In genomic region chr15:82900331-82900730, GRCm38 (mm10) we compare ENCODE assay signal across 8 mouse cellular contexts.
DNase-seq lines count a peak whose midpoint lies in the region; ATAC-seq and TF ChIP-seq lines count a peak whose summit lies in the region.

No protein-coding gene starts in this region.

- H3K27ac ChIP-seq in kidney, adult 2 months (ENCODE audit: insufficient read depth, low read depth, low read length) = no peak overlapping the region
- no peak overlapping the region for H3K27ac ChIP-seq in brown adipose tissue, adult 24 weeks (replicated peaks; ENCODE audit: low read depth, low read length)
- no peak overlapping the region for H3K27ac ChIP-seq in hindbrain, embryonic 16.5 days (ENCODE audit: low read depth, low read length)
- 0 out of 2 replicates have a peak overlapping the region, but pooled peaks have one; percentile 49 for H3K27ac ChIP-seq in midbrain, embryonic 15.5 days

- DNase-seq in kidney, adult 2 months = no peak
- DNase-seq in kidney, postnatal 14 days = no peak
- no peak for DNase-seq in adrenal gland, postnatal 25 days
- no peak for DNase-seq in left cerebral cortex, postnatal 36 days (ENCODE audit: low spot score in 2 of 2)
- DNase-seq in ovary, postnatal 10 days (ENCODE audit: low spot score) = no peak

- TF ChIP-seq CTCF in kidney, adult 2 months (conservative IDR thresholded peaks at IDR 0.05; ENCODE audit: insufficient read depth, insufficient read length, low read depth, low read length) = no peak

- peak overlapping the region; percentile 97 for H3K4me2 ChIP-seq in hindbrain, embryonic 16.5 days (ENCODE audit: low read length)
- peak overlapping the region; percentile 88 for H3K4me2 ChIP-seq in midbrain, embryonic 15.5 days

- H3K36me3 ChIP-seq in kidney, adult 2 months (ENCODE audit: control insufficient read depth, insufficient read depth, low read length) = no peaks in the 10 kb centered on the region
- H3K36me3 ChIP-seq in hindbrain, embryonic 16.5 days (ENCODE audit: control insufficient read depth, insufficient read depth, low read length) = no peaks in the 10 kb centered on the region
- no peaks in the 10 kb centered on the region for H3K36me3 ChIP-seq in midbrain, embryonic 15.5 days (replicated peaks)

- H3K4me3 ChIP-seq in kidney, adult 2 months (ENCODE audit: insufficient read depth, low read depth, low read length) = peak overlapping the region; percentile 51; the same call in 1 of the 2 replicates
- H3K4me3 ChIP-seq in brown adipose tissue, adult 24 weeks (ENCODE audit: insufficient read depth, low read depth, low read length) = peak overlapping the region; percentile 70
- peak overlapping the region; percentile 100; the same call in 1 of the 2 replicates for H3K4me3 ChIP-seq in hindbrain, embryonic 16.5 days (ENCODE audit: low read length)
- H3K4me3 ChIP-seq in midbrain, embryonic 15.5 days = peak overlapping the region; percentile 99

- peaks cover 3% of the 10 kb centered on the region; the same call in 1 of the 2 replicates for H3K4me1 ChIP-seq in kidney, adult 2 months (ENCODE audit: control insufficient read depth, insufficient read depth, low read length)
- peaks cover 9% of the 10 kb centered on the region for H3K4me1 ChIP-seq in brown adipose tissue, adult 24 weeks (ENCODE audit: control insufficient read depth, insufficient read depth, insufficient read length, low read length)
- H3K4me1 ChIP-seq in hindbrain, embryonic 16.5 days (ENCODE audit: control insufficient read depth, insufficient read depth, low read depth, low read length) = peaks cover 39% of the 10 kb centered on the region
- H3K4me1 ChIP-seq in midbrain, embryonic 15.5 days = peaks cover 76% of the 10 kb centered on the region

- H3K9ac ChIP-seq in hindbrain, embryonic 16.5 days (ENCODE audit: low read depth, low read length) = no peak overlapping the region; the same call in 1 of the 2 replicates
- H3K9ac ChIP-seq in midbrain, embryonic 15.5 days = no peak overlapping the region

- intact Hi-C loops in left cerebral cortex, postnatal 36 days (cut with DNase I) = loop anchor here (5.0 kb wide), 1 partner anchor 93 kb away; no protein-coding TSS in a partner anchor

- no peak for ATAC-seq in hindbrain, embryonic 16.5 days
- no peak; the same call in 1 of the 2 replicates for ATAC-seq in midbrain, embryonic 15.5 days (replicated peaks)

- H3K9me3 ChIP-seq in hindbrain, embryonic 16.5 days (ENCODE audit: control insufficient read depth, low read length) = no peaks in the 10 kb centered on the region
- H3K9me3 ChIP-seq in midbrain, embryonic 15.5 days = no peaks in the 10 kb centered on the region

- TF ChIP-seq POLR2A in kidney, adult 2 months (IDR thresholded peaks at IDR 0.05; ENCODE audit: low read depth, low read length) = no peak

- 42% methylated on average over 3 of the region's 3 CpGs for WGBS in kidney, adult 2 months
- WGBS in hindbrain, embryonic 16.5 days = 44% methylated on average over 3 of the region's 3 CpGs
- WGBS in midbrain, embryonic 15.5 days = 32% methylated on average over 3 of the region's 3 CpGs

- no peaks in the 10 kb centered on the region for H3K27me3 ChIP-seq in kidney, adult 2 months (replicated peaks; ENCODE audit: control insufficient read depth, insufficient read depth, low read length)
- H3K27me3 ChIP-seq in hindbrain, embryonic 16.5 days (replicated peaks; ENCODE audit: control insufficient read depth, insufficient read depth, low read length) = no peaks in the 10 kb centered on the region
- no peaks in the 10 kb centered on the region for H3K27me3 ChIP-seq in midbrain, embryonic 15.5 days (replicated peaks)
